Mouse (Mus musculus) CH12.LX (cell line): ENCODE measurements around the gene Dbndd2. TPM values are rescaled to one million over a fixed set of nuclear protein-coding genes. Genes with fewer than 3 reads are reported as not detected.

Experiments
- DNase-seq: peaks from one replicate; pipeline ENCODE4 v3.0.0-alpha.2; 2013; ENCODE audit errors: extremely low read depth
- H3K27ac ChIP-seq: 2 replicates; pipeline ENCODE4 v1.5.1; 2012; ENCODE audit warnings: low read depth, mild to moderate bottlenecking, control low read depth, moderate library complexity; ENCODE audit not compliant: insufficient read depth
- H3K27me3 ChIP-seq: replicated peaks from 2 replicates; pipeline ENCODE3; 2012; ENCODE audit warnings: inconsistent platforms
- H3K36me3 ChIP-seq, 2 experiments: replicated peaks in 1 of 2; 2 replicates each; pipeline versions ENCODE3 to v1.6.1; 2012; ENCODE audit warnings: inconsistent platforms in 1 of 2, low read length in 1 of 2, mild to moderate bottlenecking in 1 of 2, mixed read lengths in 1 of 2, moderate library complexity in 1 of 2; ENCODE audit not compliant: control insufficient read depth in 1 of 2, insufficient read depth in 1 of 2
- H3K4me1 ChIP-seq, 2 experiments: 2 replicates each; pipeline ENCODE4 v1.6.1; 2012; ENCODE audit warnings: inconsistent platforms in 1 of 2, moderate library complexity in 1 of 2; ENCODE audit not compliant: insufficient read depth in 2 of 2, control insufficient read depth in 1 of 2
- H3K4me2 ChIP-seq: 2 replicates; pipeline ENCODE4 v1.6.1; 2012; ENCODE audit warnings: low read depth, mild to moderate bottlenecking, control low read depth; ENCODE audit not compliant: poor library complexity, insufficient read depth, severe bottlenecking
- H3K4me3 ChIP-seq, 3 experiments: fragments of 150-350 bp in 1 of 3; sonication (generic) in 1 of 3; replicated peaks in 1 of 3; 2 replicates each; pipeline versions ENCODE3 to v1.5.1; 2011 to 2012; ENCODE audit warnings: low read depth in 2 of 3, low read length in 2 of 3, mild to moderate bottlenecking in 2 of 3, moderate library complexity in 2 of 3, control low read depth in 1 of 3, improper control_type of control experiment in 1 of 3, inconsistent platforms in 1 of 3, mixed read lengths in 1 of 3; ENCODE audit not compliant: poor library complexity in 1 of 3
- H3K79me2 ChIP-seq: replicated peaks from 2 replicates; pipeline ENCODE4 v1.6.1; 2012; ENCODE audit warnings: mild to moderate bottlenecking, moderate library complexity; ENCODE audit not compliant: control insufficient read depth, poor library complexity, insufficient read depth, severe bottlenecking; ENCODE audit errors: extremely low read depth
- H3K9ac ChIP-seq: 2 replicates; pipeline ENCODE4 v1.6.1; 2012; ENCODE audit warnings: low read depth, mild to moderate bottlenecking, control low read depth, moderate library complexity; ENCODE audit not compliant: insufficient read depth
- H3K9me3 ChIP-seq: replicated peaks from 2 replicates; pipeline ENCODE3; 2012; ENCODE audit warnings: low read length, inconsistent platforms, mixed read lengths
- CTCF ChIP-seq, 2 experiments: IDR thresholded peaks in 1 of 2; conservative IDR thresholded peaks in 1 of 2; 2 replicates each; pipeline ENCODE4 v1.5.1; 2011 to 2012; ENCODE audit warnings: low read depth in 2 of 2, low read length in 2 of 2, improper control_type of control experiment in 1 of 2, inconsistent platforms in 1 of 2, mild to moderate bottlenecking in 1 of 2, moderate library complexity in 1 of 2
- EP300 ChIP-seq: IDR thresholded peaks from 2 replicates; pipeline ENCODE4 v1.6.1; 2011; ENCODE audit warnings: low read length, improper control_type of control experiment
- HCFC1 ChIP-seq: IDR thresholded peaks from 2 replicates; pipeline ENCODE4 v1.6.1; 2012; ENCODE audit warnings: low read depth, mild to moderate bottlenecking, inconsistent platforms, low read length, improper control_type of control experiment
- IRF4 ChIP-seq: IDR thresholded peaks from 2 replicates; pipeline ENCODE4 v1.6.1; 2014; ENCODE audit warnings: low read depth, mild to moderate bottlenecking, inconsistent platforms, low read length, improper control_type of control experiment
- JUN ChIP-seq: IDR thresholded peaks from 2 replicates; pipeline ENCODE4 v1.6.1; 2011; ENCODE audit warnings: low read depth, mild to moderate bottlenecking, low read length, improper control_type of control experiment, moderate library complexity; ENCODE audit not compliant: insufficient read depth
- JUND ChIP-seq: conservative IDR thresholded peaks from 2 replicates; pipeline ENCODE4 v1.6.1; 2011; ENCODE audit warnings: low read depth, low read length, improper control_type of control experiment
- KAT2A ChIP-seq: IDR thresholded peaks from 2 replicates; pipeline ENCODE4 v1.6.1; 2012; ENCODE audit warnings: low read length, improper control_type of control experiment, inconsistent platforms; ENCODE audit not compliant: insufficient replicate concordance
- MAFK ChIP-seq: IDR thresholded peaks from 2 replicates; pipeline ENCODE4 v1.6.1; 2011; ENCODE audit warnings: low read length, improper control_type of control experiment; ENCODE audit not compliant: insufficient replicate concordance
- MAZ ChIP-seq: IDR thresholded peaks from 2 replicates; pipeline ENCODE4 v1.6.1; 2012; ENCODE audit warnings: low read depth, mild to moderate bottlenecking, inconsistent platforms, low read length, improper control_type of control experiment, moderate library complexity
- MEF2A ChIP-seq: IDR thresholded peaks from 2 replicates; pipeline ENCODE4 v1.6.1; 2014; ENCODE audit warnings: low read depth, mild to moderate bottlenecking, inconsistent platforms, low read length, improper control_type of control experiment, borderline replicate concordance
- NELFE ChIP-seq: IDR thresholded peaks from 2 replicates; pipeline ENCODE4 v1.6.1; 2011; ENCODE audit warnings: low read depth, low read length, improper control_type of control experiment
- NRF1 ChIP-seq: IDR thresholded peaks from 2 replicates; pipeline ENCODE4 v1.6.1; 2014; ENCODE audit warnings: low read depth, mild to moderate bottlenecking, inconsistent platforms, low read length, improper control_type of control experiment, moderate library complexity
- PAX5 ChIP-seq: IDR thresholded peaks from 2 replicates; pipeline ENCODE4 v1.6.1; 2012; ENCODE audit warnings: low read length, inconsistent platforms, mixed read lengths
- RCOR1 ChIP-seq: conservative IDR thresholded peaks from 2 replicates; pipeline ENCODE4 v1.6.1; 2012; ENCODE audit warnings: low read depth, mild to moderate bottlenecking, inconsistent platforms, low read length, improper control_type of control experiment
- SMC3 ChIP-seq: IDR thresholded peaks from 2 replicates; pipeline ENCODE4 v1.6.1; 2011; ENCODE audit warnings: low read depth, low read length, improper control_type of control experiment
- TBP ChIP-seq: conservative IDR thresholded peaks from 2 replicates; pipeline ENCODE4 v1.6.1; 2011; ENCODE audit warnings: low read depth, low read length, improper control_type of control experiment
- TCF12 ChIP-seq: IDR thresholded peaks from 2 replicates; pipeline ENCODE4 v1.6.1; 2014; ENCODE audit warnings: low read depth, mild to moderate bottlenecking, inconsistent platforms, low read length, improper control_type of control experiment
- UBTF ChIP-seq: IDR thresholded peaks from 2 replicates; pipeline ENCODE4 v1.6.1; 2012; ENCODE audit warnings: low read depth, mild to moderate bottlenecking, inconsistent platforms, low read length, improper control_type of control experiment, moderate library complexity
- USF2 ChIP-seq: conservative IDR thresholded peaks from 2 replicates; pipeline ENCODE4 v1.6.1; 2011; ENCODE audit warnings: low read depth, low read length, improper control_type of control experiment
- ZMIZ1 ChIP-seq: IDR thresholded peaks from 2 replicates; pipeline ENCODE4 v1.6.1; 2012; ENCODE audit warnings: low read depth, mild to moderate bottlenecking, inconsistent platforms, low read length, improper control_type of control experiment
- dilution Hi-C: fragments of 300-500 bp; cut with MboI; formaldehyde crosslinking; loops from 2 replicates; pipeline ENCODE4 v1.14.3; 2020; ENCODE audit warnings: low sequenced_read_pairs; ENCODE audit not compliant: extremely low pct_unique_long_range_greater_than_20kb, extremely low pct_ligation_motif_present
- in situ Hi-C: fragments of 300-500 bp; cut with MboI; formaldehyde crosslinking; loops from 3 replicates; pipeline ENCODE4 v1.14.3; 2019; ENCODE audit warnings: low sequenced_read_pairs, low pct_ligation_motif_present, low pct_unique_long_range_greater_than_20kb, mixed read lengths
- polyA plus RNA-seq: library from polyadenylated mRNA; unstranded; fragments of >175 nt; gene quantifications from 2 replicates; pipeline ENCODE4 v1.2.1, GENCODE M21; 2012; ENCODE audit warnings: low read depth; ENCODE audit not compliant: insufficient read length
- total RNA-seq, 2 experiments: library from RNA; depleted of rRNA; stranded (reverse); fragments of 300-350 nt in 1 of 2; fragments of >200 nt in 1 of 2; gene quantifications; 2 replicates each; pipeline ENCODE4 v1.2.3; 2012 to 2014

Dbndd2 gene
- total and polyA plus RNA-seq, 3 experiments: 0.53 to 5.7 TPM; not detected in 1

- peaks cover 0 to 42% of the 10 kb centered on the region in 2 experiments for H3K36me3 ChIP-seq
- DNase-seq: no peak
- H3K4me3 ChIP-seq: no peak overlapping the region
- H3K27me3 ChIP-seq: no peaks in the 10 kb centered on the region
- H3K79me2 ChIP-seq: peaks cover 61% of the 10 kb centered on the region
- TF ChIP-seq MAZ (no peak), SMC3 (no peak), CTCF (conservative IDR thresholded peaks at IDR 0.05 in 1 of 2, IDR thresholded peaks at IDR 0.05 in 1 of 2; ENCODE audit: low read depth in 2 of 2, low read length in 2 of 2) (no peak), JUND (no peak), NELFE (no peak), ZMIZ1 (no peak), TCF12 (no peak), USF2 (no peak), TBP (no peak), UBTF (no peak), IRF4 (no peak), JUN (no peak), MEF2A (no peak)
- TF ChIP-seq, all 38 proteins: peak for 0
- Histone ChIP-seq H3K4me1 (peaks cover 31 to 76% of the 10 kb centered on the region in 2 experiments), H3K27ac (no peak overlapping the region), H3K9me3 (no peaks in the 10 kb centered on the region), H3K4me2 (no peak overlapping the region), H3K9ac (no peak overlapping the region)
- dilution Hi-C loops (no loop called here), in situ Hi-C loops (no loop called here)
These were observed 48.2 kb upstream of the Dbndd2 start for GRCm38 (mm10) chr2:164437710-164438109.

- TF ChIP-seq NRF1 (no peak), KAT2A (no peak), EP300 (no peak), NELFE (no peak), UBTF (no peak), RCOR1 (no peak), ZMIZ1 (no peak), MAFK (no peak), TCF12 (no peak), PAX5 (no peak), CTCF (conservative IDR thresholded peaks at IDR 0.05 in 1 of 2, IDR thresholded peaks at IDR 0.05 in 1 of 2; ENCODE audit: low read depth in 2 of 2, low read length in 2 of 2) (no peak), JUND (no peak), HCFC1 (no peak), MEF2A (no peak)
- TF ChIP-seq, all 38 proteins: peak for 0
- no peak overlapping the region for H3K4me3 ChIP-seq
- in situ Hi-C loops (no loop called here), dilution Hi-C loops (no loop called here)
- H3K9me3 ChIP-seq: no peaks in the 10 kb centered on the region
- H3K4me2 ChIP-seq: no peak overlapping the region
- H3K36me3 ChIP-seq: peaks cover 0 to 36% of the 10 kb centered on the region in 2 experiments
- peaks cover 56% of the 10 kb centered on the region for H3K79me2 ChIP-seq
- no peak overlapping the region for H3K27ac ChIP-seq
- H3K4me1 ChIP-seq: peaks cover 28 to 74% of the 10 kb centered on the region in 2 experiments
- H3K9ac ChIP-seq: no peak overlapping the region
- H3K27me3 ChIP-seq: no peaks in the 10 kb centered on the region
- DNase-seq: no peak
These were observed 47.6 kb upstream of the Dbndd2 start for GRCm38 (mm10) chr2:164438257-164438656.
